Mouse (Mus musculus) heart, postnatal 0 days (tissue): ENCODE data around the gene Sema6c.
"Not testable (repeated sequence)": the region's sequence is repeated elsewhere in the genome, so short reads cannot be mapped to it uniquely, and the experiment has no call there.

Experiments used
- CTCF ChIP-seq: IDR thresholded peaks from 2 replicates; pipeline ENCODE4 v1.5.1; 2016; ENCODE audit warnings: antibody characterized with exemption, control low read depth, low read depth
- EP300 ChIP-seq: IDR thresholded peaks from 2 replicates; pipeline ENCODE4 v1.6.1; 2016; ENCODE audit warnings: antibody characterized with exemption, low read depth

GRCm38 (mm10) chr3:95212889-95213608 is 52.8 kb downstream of the Sema6c start:
- TF ChIP-seq CTCF, EP300: not testable (repeated sequence)
